Mouse (Mus musculus) embryonic facial prominence, embryonic 12.5 days (tissue): ENCODE data around the gene Gpr33. TPM values are rescaled to one million over a fixed set of nuclear protein-coding genes. Genes with fewer than 3 reads are reported as not detected.
A peak's percentile ranks its signal among the peaks of the same experiment; 100 is the strongest.

Source experiments
- ATAC-seq: fragments of 200-750 bp; cut with Nextera tagmentation; 2 replicates; pipeline ENCODE4 v1.8.0; 2017; ENCODE audit not compliant: insufficient number of reproducible peaks, insufficient read depth, low FRiP score, low TSS enrichment
- H3K27ac ChIP-seq: fragments of 300-500 bp; sonication (generic); 2 replicates; pipeline ENCODE4 v1.5.1; 2016; ENCODE audit warnings: mild to moderate bottlenecking
- H3K27me3 ChIP-seq: fragments of 300-500 bp; sonication (generic); 2 replicates; pipeline ENCODE4 v1.6.1; 2016; ENCODE audit warnings: mild to moderate bottlenecking, moderate library complexity
- H3K36me3 ChIP-seq: fragments of 300-500 bp; sonication (generic); 2 replicates; pipeline ENCODE4 v1.6.1; 2016; ENCODE audit warnings: mild to moderate bottlenecking
- H3K4me1 ChIP-seq: fragments of 300-500 bp; sonication (generic); 2 replicates; pipeline ENCODE4 v1.6.1; 2016
- H3K4me2 ChIP-seq: fragments of 300-500 bp; sonication (generic); replicated peaks from 2 replicates; pipeline ENCODE4 v1.6.1; 2016; ENCODE audit warnings: mild to moderate bottlenecking, moderate library complexity
- H3K4me3 ChIP-seq: fragments of 300-500 bp; sonication (generic); 2 replicates; pipeline ENCODE4 v1.5.1; 2016; ENCODE audit warnings: mild to moderate bottlenecking
- H3K9ac ChIP-seq: fragments of 300-500 bp; sonication (generic); 2 replicates; pipeline ENCODE4 v1.6.1; 2016; ENCODE audit warnings: mild to moderate bottlenecking, moderate library complexity
- H3K9me3 ChIP-seq: fragments of 300-500 bp; sonication (generic); 2 replicates; pipeline ENCODE4 v1.6.1; 2016; ENCODE audit warnings: mild to moderate bottlenecking, moderate library complexity
- WGBS: fragments of 180-500 bp; shearing (Covaris S2); methylation state at CpG from one replicate; pipeline ENCODE4 v1.1.7; 2016; 5-methylcytosine and 5-hydroxymethylcytosine counted together
- polyA plus RNA-seq: library from polyadenylated mRNA; unstranded; fragments of >200 nt; fragmentation: Nextera tagmentation; extraction: Ambion mirVana; gene quantifications from 2 replicates; pipeline ENCODE4 v1.2.1, GENCODE M21; 2016

The Gpr33 gene
- polyA plus RNA-seq, 1 experiment from 2014 or later, result not detected

- ATAC-seq, result no peak
- H3K4me3 ChIP-seq, result no peak overlapping the region
- 71% methylated on average over 15 of the region's 15 CpGs for WGBS
Observed at GRCm38 (mm10) chr12:52009928-52010629, 17.8 kb downstream of the Gpr33 start.

GRCm38 (mm10) chr12:52006633-52006994 lies 21.2 kb downstream of the Gpr33 start:
- Histone ChIP-seq H3K27me3 (no peaks in the 10 kb centered on the region), H3K9me3 (no peaks in the 10 kb centered on the region), H3K4me2 (peak overlapping the region; percentile 57), H3K27ac (no peak overlapping the region), H3K36me3 (no peaks in the 10 kb centered on the region), H3K9ac (peak overlapping the region; percentile 73; the same call in 1 of the 2 replicates), H3K4me1 (peaks cover 2% of the 10 kb centered on the region; the same call in 1 of the 2 replicates), H3K4me3 (peak overlapping the region; percentile 76)
- WGBS, result 49% methylated on average over 5 of the region's 5 CpGs
- peak; percentile 65; the same call in 1 of the 2 replicates for ATAC-seq

More at GRCm38 (mm10) chr12:52009928-52010629, 17.8 kb downstream of the Gpr33 start:
- Histone ChIP-seq H3K27ac (no peak overlapping the region), H3K4me2 (no peak overlapping the region), H3K36me3 (no peaks in the 10 kb centered on the region), H3K9me3 (no peaks in the 10 kb centered on the region), H3K4me1 (peaks cover 2% of the 10 kb centered on the region; the same call in 1 of the 2 replicates), H3K9ac (no peak overlapping the region), H3K27me3 (no peaks in the 10 kb centered on the region)

- no peaks in the 10 kb centered on the region for H3K36me3 ChIP-seq
- H3K27ac ChIP-seq, result peak within 1 kb of the TSS; percentile 76
- H3K9me3 ChIP-seq, result no peaks in the 10 kb centered on the region
- peak within 1 kb of the TSS; percentile 57 for H3K4me2 ChIP-seq
- peak within 1 kb of the TSS; percentile 76 for H3K4me3 ChIP-seq
- no peaks in the 10 kb centered on the region for H3K27me3 ChIP-seq
- WGBS, result 2% methylated on average over 46 of the region's 46 CpGs
- peaks cover 2% of the 10 kb centered on the region; the same call in 1 of the 2 replicates for H3K4me1 ChIP-seq
- peak; percentile 95 for ATAC-seq
- peak within 1 kb of the TSS; percentile 73 for H3K9ac ChIP-seq
Observed at GRCm38 (mm10) chr12:52005877-52006632, 21.8 kb downstream of the Gpr33 start, which contains the start of gene Dtd2. TSS of gene Dtd2 (minus strand) at chr12:52006501.

GRCm38 (mm10) chr12:52002746-52003145 lies 25.1 kb downstream of the Gpr33 start:
- Histone ChIP-seq H3K27ac (no peak overlapping the region), H3K27me3 (no peaks in the 10 kb centered on the region), H3K4me1 (peaks cover 2% of the 10 kb centered on the region; the same call in 1 of the 2 replicates), H3K9me3 (no peaks in the 10 kb centered on the region), H3K4me2 (no peak overlapping the region), H3K4me3 (no peak overlapping the region), H3K9ac (no peak overlapping the region), H3K36me3 (peaks cover 9% of the 10 kb centered on the region)
- no peak for ATAC-seq
- 86% methylated on average over 3 of the region's 3 CpGs for WGBS

DNA sequence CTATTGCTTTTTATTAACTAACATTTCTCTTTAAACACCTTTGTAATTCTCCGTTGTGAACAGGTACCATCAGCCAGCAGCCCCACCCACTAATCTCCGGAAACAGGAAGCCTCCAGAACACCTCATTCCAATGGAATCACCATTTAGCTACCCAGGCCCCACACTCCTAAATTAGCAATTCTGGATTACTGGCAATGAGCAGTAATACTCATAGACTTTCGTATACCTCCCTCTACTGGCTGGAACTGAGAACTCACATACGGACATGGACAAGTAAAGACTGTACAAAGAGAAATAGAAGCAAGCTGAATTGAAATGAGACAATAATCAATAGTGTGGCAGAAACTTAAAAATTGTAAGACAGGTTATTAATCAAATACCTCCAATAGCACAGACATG lies 26.3 kb downstream of the Gpr33 start:
- peaks cover 2% of the 10 kb centered on the region; the same call in 1 of the 2 replicates for H3K4me1 ChIP-seq
- no peak overlapping the region for H3K4me2 ChIP-seq
- H3K27ac ChIP-seq, result no peak overlapping the region
- H3K36me3 ChIP-seq, result peaks cover 13% of the 10 kb centered on the region
- WGBS, result 40% methylated on average over 4 of the region's 4 CpGs
- ATAC-seq, result no peak
- no peak overlapping the region for H3K9ac ChIP-seq
- no peaks in the 10 kb centered on the region for H3K9me3 ChIP-seq
- no peak overlapping the region for H3K4me3 ChIP-seq
- no peaks in the 10 kb centered on the region for H3K27me3 ChIP-seq

DNA sequence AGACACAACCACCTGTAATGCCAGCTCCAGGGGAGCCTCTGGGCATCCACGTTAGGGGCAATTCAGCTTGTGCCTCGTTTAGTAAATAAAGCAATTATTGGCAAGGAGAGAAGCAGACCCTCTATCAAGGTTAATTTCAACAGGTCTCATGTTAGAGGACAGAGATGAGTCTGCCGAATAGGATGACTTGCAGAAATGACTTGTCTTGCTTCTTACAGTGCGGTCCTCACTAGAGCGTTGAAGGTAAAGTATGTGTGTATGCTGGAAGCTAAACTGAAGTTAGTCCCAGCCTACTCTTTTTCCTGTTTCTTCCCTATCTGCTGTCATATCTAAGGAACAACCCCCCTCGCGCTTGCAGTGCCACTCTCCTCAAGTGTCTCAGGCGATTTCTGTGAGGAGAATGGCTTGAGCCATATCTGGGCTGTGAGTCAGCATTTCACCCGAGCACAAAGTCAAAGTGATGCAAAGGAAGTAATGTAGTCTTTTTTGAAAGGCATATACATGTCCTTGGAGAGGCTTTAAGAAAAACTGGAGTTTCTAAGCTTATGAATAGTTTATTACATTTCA lies 29.4 kb downstream of the Gpr33 start:
- Histone ChIP-seq H3K4me2 (no peak overlapping the region), H3K9me3 (no peaks in the 10 kb centered on the region), H3K4me3 (no peak overlapping the region), H3K27me3 (no peaks in the 10 kb centered on the region), H3K4me1 (no peaks in the 10 kb centered on the region), H3K36me3 (peaks cover 30% of the 10 kb centered on the region), H3K9ac (no peak overlapping the region), H3K27ac (no peak overlapping the region)
- WGBS, result 85% methylated on average over 9 of the region's 9 CpGs
- ATAC-seq, result no peak

DNA sequence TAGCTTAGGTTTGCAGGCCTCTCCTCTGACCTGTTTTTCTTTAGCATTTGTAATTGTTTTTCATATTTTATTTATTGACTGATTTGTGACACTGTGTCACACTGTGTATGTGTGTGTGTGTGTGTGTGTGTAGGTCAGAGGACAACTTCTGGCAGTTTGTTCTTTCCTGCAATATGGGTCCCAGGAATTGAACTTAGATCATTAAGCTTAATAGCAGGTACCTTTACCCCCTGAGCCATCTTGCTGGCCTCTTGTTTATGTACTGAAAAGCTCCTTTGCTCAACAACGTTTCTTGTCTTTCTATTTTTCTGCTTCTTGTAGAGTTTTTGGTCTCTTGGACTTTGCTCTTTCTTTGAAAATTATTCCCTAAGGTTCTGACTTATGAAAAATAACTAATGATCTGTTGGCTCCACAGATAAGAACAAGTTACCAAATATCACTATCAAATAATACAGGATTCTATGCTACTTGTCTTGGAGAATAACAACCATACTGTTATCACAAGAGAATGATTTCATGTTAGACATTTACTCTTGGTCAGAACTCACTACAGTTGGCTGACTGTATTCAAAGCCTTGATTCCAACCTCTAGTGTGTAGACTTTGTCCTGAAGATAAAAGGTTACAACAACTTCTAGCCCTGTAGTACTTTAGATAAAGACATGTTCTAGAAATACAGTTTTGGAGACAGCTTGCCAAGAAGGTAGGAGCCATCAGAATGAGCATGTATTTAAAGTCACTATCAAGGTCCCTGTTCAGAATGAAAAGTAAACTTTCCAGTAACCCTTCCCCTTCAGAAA lies 31.9 kb downstream of the Gpr33 start:
- Histone ChIP-seq H3K27ac (no peak overlapping the region), H3K9me3 (no peaks in the 10 kb centered on the region), H3K4me2 (no peak overlapping the region), H3K4me3 (no peak overlapping the region), H3K4me1 (no peaks in the 10 kb centered on the region), H3K9ac (no peak overlapping the region), H3K27me3 (no peaks in the 10 kb centered on the region), H3K36me3 (peaks cover 30% of the 10 kb centered on the region)
- no peak for ATAC-seq
- 88% methylated on average over 1 of the region's 1 CpGs for WGBS

GRCm38 (mm10) chr12:51990629-51991028 lies 37.2 kb downstream of the Gpr33 start:
- ATAC-seq, result no peak
- Histone ChIP-seq H3K9me3 (no peaks in the 10 kb centered on the region), H3K36me3 (peaks cover 16% of the 10 kb centered on the region), H3K4me3 (no peak overlapping the region), H3K9ac (no peak overlapping the region), H3K4me1 (no peaks in the 10 kb centered on the region), H3K27ac (no peak overlapping the region), H3K4me2 (no peak overlapping the region), H3K27me3 (no peaks in the 10 kb centered on the region)
- WGBS, result 82% methylated on average over 2 of the region's 2 CpGs

DNA sequence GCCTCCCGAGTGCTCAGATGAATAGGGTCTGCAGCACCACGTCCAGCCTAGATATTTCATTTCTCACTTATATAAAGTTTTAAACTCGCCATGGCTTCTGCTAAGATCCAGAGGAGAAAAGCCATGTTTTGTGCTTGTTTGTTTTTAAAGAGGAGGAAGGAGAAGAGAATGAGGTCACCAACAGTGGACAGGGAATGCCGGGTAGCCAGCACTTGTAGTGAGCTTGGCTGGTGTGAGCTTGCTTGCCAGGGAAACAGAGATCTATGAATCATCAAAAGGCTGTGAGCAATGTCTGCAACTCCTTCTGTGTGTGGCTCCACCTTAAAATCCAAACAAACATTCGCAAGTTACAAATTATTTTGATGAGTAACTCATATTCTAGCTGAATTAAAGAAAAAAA lies 39.3 kb downstream of the Gpr33 start:
- H3K9ac ChIP-seq, result no peak overlapping the region
- ATAC-seq, result no peak
- H3K36me3 ChIP-seq, result no peaks in the 10 kb centered on the region
- WGBS, result 78% methylated on average over 5 of the region's 5 CpGs
- H3K4me3 ChIP-seq, result no peak overlapping the region
- H3K27me3 ChIP-seq, result no peaks in the 10 kb centered on the region
- no peak overlapping the region for H3K27ac ChIP-seq
- H3K4me1 ChIP-seq, result no peaks in the 10 kb centered on the region
- no peaks in the 10 kb centered on the region for H3K9me3 ChIP-seq
- H3K4me2 ChIP-seq, result no peak overlapping the region

GRCm38 (mm10) chr12:51985826-51986225 lies 42.0 kb downstream of the Gpr33 start:
- ATAC-seq, result no peak
- Histone ChIP-seq H3K9me3 (no peaks in the 10 kb centered on the region), H3K27me3 (no peaks in the 10 kb centered on the region), H3K27ac (no peak overlapping the region), H3K4me2 (no peak overlapping the region), H3K36me3 (no peaks in the 10 kb centered on the region), H3K4me1 (no peaks in the 10 kb centered on the region), H3K9ac (no peak overlapping the region), H3K4me3 (no peak overlapping the region)
- WGBS, result 52% methylated on average over 4 of the region's 4 CpGs

DNA sequence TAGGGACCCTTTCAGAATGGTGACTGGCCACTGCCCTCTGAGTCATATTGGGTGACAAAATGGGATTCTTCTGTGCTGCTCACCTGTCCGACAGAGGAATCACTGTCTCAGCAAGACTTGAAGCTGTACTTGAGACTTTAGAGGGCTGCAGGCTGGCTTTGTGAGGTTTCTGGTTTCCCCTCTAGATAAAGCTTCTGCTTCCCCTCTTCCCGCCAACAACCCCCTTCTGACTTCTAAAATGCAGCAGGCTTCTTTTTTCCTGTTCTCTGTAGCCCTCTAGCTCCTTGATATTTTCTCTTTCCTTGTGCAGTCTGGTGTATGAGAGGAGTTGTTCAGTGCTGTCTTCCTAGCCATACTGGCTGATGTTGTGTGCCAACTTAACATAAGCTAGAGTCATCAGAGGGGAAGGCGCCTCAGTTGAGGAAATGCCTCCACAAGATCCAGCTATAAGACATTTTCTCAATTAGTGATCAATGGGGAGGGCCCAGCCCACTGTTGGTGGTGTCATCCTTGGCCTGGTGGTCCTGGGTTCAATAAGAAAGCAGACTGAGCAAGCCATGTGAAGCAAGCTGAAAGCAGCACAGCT lies 42.6 kb downstream of the Gpr33 start:
- no peak overlapping the region for H3K9ac ChIP-seq
- no peak for ATAC-seq

More for the DNA sequence above, 42.6 kb downstream of the Gpr33 start:
- no peaks in the 10 kb centered on the region for H3K9me3 ChIP-seq
- H3K36me3 ChIP-seq, result no peaks in the 10 kb centered on the region
- WGBS, result 78% methylated on average over 3 of the region's 3 CpGs
- no peaks in the 10 kb centered on the region for H3K27me3 ChIP-seq
- H3K4me1 ChIP-seq, result no peaks in the 10 kb centered on the region
- no peak overlapping the region for H3K4me2 ChIP-seq
- no peak overlapping the region for H3K4me3 ChIP-seq
- H3K27ac ChIP-seq, result no peak overlapping the region
